Mouse (Mus musculus) lung, postnatal 25 days (tissue): ENCODE data around the gene Gramd2.

Experiments
- DNase-seq: peaks from one replicate; pipeline ENCODE4 v3.0.0; 2022; ENCODE audit warnings: low spot score

Gramd2 gene

DNA sequence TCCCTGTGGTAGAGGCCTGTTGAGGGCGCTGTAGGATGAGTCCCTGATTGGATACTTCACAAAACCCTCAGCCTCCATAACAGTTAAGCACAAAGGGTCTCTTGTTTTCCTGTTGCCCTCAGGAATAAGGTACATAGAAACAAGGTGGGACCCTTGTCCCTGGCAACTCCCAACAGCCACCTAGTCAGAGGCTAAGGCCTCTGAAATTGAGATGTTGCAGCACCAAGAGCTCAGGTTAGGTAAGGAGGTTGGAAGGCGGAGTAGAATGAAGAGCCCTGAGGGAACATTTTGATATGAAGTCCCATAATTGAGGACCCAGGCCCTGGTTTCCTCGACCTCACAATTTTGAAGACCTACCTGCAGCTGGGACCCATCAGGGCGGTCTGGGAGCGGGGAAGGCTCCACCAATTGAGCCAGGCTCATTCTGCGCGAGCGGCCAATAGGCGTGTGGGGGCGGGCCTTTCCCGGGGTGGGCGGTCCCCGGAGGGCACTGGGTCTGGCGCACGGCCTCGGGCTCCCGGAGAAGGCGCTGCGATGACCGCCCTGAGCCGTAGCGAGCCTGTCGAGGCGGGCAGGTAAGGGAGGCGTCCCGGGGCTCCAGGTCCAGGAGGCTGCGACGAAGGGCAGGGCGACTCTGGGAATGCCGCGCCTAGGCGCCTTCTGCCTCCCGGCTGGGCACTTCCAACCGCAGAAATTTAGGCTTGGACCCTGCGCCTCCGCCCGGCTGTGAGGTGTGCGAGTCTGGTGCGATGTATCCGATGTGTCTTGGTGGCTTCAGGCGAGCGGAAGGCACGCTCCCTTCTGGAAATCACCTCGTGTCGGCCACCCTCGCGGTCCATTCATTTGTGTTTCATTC lies at the start of gene Gramd2:
Gramd2 (plus strand) TSS at position 467 of the 856 bp plus-strand sequence.
- peak; percentile 81 for DNase-seq

DNA sequence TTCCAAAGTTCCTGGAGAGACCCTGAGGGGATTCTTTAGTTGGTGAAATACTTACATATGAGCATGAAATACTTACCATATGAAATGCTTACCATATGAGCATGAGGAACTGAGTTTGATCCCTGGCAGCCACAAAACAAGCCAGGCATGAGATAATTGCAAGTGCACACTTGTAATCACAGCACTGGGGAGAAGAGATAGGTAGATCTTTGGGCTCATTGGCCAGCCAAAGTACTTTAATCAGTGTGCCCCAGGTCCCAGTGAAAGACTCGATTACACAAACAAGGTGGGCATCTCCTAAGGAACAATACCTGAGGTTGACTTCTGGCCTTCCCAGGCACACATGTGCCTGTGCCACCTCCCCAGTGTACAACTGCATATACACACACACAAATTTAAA lies 41.6 kb upstream of the Gramd2 start:
- no peak for DNase-seq

DNA sequence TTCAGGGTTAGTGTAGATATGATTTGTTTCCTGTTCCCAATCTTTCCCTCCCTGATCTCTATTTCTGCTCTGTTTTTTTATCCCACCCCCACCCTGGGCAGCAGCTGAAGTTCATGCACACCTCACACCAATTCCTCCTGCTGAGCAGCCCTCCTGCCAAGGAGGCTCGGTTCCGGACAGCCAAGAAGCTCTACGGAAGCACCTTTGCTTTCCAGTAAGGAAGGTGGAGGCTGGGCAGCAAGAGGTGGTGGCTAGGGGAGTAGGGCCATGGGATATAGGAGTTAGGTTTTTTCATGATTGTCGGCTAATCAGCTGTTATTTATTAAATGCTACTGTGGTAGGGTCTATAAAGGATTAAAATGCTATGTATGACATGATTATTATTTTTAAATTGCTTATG lies 40.0 kb upstream of the Gramd2 start:
- no peak for DNase-seq

DNA sequence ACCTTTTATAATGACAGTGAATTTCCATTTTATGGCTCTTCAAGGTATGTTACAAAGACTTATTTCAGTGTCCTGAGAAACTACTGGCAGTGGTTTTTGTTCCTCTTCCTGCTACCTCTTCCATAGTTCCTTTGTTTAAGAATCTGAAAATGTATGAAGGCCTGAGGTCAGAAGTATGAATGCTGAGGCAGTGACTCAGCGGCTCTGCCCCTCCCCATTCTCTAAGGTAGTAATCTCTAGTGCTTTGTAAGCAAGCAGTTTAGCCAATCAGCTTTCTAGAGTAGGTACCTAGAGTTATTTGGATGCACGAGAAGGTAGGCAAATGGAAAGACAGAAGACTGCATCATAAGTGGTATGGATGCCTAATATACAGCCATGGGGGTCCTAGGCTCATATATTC lies 38.6 kb upstream of the Gramd2 start:
- DNase-seq, result no peak

DNA sequence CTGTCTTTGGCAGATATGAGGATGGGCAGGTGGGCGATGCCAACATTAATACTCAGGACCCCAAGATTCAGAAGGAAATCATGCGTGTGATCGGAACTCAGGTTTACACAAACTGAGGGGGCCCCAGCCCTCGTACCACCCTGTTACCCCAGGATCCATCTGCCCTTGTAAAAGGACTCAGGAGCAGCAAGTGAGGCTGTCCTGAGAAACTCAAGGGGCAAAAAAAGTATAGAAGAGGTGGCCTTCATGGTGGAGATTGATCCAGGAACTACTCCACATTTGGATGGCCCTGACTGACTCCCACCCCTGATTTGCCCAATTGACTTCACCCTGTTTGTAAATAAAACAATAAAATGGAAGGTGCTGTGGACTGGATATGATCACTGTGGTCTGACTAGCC lies 30.0 kb upstream of the Gramd2 start:
- no peak for DNase-seq

DNA sequence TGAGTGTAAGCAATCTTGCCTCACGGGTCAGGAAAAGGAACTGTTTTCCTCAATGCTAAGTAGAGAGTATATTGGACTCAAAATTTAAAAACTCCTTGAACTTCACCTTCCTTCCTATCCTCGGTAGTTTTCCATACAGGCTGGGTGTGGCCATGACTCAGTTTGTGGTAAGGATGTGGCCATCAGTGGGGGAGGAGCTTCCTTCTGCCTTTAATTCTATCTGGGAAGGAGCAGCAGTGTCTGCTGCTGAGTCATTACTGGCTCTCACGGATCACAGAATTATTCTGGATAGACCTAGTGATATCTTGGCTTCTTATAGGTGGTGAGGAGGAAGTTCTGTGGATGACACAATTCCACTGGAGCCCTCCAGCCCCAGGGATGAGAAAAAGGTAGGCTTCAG lies 26.6 kb upstream of the Gramd2 start:
- DNase-seq, result peak; percentile 31

DNA sequence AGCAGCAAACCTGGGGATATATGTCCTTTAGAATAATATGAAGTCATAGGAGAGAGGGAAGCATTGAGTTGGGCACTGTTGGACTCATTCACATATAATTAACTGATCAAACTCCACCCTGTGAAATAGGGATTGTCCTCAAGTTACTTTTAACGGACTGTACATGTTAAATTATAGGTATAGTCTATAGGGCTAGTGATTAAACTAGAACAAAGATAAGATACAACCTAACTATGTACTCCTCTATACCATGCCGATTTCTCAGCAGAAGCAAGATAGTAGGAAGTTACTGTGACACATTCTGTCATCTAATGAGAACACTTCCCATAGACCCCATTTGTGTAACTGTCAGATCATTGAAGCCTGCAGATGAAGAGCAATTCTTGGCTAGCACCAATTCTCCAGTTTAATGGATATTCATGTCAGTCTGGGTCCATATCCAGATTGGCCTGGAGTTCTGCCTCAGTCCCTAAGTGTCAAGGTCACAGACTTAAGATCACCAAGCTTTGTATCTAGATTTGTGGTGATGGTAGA lies 25.4 kb upstream of the Gramd2 start:
- no peak for DNase-seq

DNA sequence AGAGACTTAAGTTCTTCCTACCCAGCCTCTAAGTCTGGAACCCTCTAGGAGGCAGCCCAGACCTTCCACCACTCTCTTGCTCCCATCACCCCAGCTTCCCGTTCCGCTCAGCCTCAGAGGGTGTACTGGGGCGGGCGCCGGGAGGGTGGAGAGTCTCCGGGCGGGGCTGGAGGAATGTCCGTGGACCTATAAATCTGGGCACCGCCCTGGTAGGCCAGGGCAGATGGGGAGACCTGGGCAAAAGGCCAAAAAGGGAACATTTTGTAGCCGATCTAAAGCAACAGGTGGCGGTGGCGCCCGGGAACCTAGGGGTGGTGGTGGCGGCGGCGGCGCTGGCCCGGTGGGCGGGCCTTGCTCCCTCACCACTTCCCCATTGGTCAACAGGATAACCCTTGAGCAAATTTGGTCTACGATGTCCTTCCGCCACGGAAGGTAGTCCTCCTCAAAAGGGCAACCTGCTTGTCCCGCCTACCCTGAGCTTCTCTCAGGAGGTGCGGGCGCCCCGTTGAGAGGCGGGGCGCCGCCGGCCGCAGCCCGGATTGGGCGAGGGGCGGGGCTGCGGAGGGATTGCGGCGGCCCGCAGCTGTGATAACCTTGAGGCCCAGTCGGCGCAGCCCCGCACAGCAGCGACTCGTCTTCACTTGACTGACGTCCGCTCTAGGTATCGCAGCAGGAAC lies 23.8 kb upstream of the Gramd2 start, which contains the start of gene Pkm:
Pkm (plus strand) TSS at position 411 of the 677 bp plus-strand sequence.
- peak; percentile 98 for DNase-seq

DNA sequence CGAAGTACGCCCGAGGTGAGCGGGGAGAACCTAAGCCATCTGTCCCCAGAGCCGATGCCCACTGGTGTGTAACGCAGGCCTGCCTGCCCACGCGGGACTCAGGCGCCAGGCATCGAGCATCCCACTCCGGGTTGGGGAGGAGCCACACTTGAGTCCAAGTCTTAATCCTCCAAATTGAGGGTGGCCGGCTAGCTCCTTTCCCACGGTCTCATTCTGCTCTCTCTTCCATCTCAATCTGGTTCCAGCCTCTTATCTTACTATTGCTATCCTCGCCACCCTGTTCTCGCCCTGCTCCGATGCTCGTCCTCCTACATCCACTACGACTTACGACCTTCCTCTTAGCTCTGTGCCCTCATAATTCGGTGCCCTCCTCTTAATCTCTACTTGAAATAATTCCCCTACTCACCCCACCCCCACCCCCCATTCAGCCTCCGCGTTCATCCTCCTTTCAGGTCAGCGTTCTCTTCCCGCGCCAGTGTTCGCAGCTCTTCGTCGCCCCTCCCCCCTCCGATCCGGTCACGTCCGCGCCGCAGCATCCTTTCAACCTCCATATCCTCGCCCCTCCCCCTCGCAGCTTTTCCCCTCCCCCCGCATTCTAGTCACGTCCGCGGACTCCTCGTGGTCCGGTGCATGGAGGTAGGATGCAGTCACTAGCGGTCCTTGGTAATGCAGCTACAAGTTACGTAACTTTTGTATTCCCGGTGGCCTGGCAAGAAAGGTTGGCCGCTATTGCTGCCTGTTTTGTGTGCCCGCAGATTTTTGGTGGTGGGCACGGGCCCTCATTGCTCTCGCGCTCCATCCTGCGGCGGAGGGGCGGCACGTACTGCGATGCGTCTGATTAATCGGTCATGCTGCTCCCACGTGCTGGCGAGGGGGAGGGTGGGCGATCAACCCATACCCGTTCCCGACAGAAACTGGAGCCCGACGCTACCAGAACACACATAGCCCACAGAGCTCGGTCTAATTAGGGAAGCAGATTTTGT lies 23.0 kb upstream of the Gramd2 start:
- peak; percentile 57 for DNase-seq

DNA sequence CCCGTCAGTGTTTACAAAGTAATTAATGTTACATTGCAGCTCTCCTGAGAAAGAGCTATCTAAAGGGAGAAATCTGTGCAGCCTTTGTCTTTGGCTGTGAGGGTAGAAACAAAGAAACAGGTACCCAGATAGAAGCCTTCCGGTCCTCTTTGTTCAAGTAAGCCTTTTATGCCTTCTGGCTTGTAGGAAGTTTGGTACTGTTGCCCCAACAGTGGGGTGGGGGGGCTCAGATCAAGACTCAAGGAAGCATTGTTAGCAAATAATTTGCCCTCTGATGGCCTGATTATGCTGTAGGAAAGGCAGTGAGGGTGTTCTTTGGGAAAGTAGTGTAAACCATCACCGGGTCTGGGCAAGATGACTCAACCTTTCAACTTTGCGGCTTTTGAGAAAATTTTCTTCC lies 21.8 kb upstream of the Gramd2 start:
- DNase-seq, result no peak

DNA sequence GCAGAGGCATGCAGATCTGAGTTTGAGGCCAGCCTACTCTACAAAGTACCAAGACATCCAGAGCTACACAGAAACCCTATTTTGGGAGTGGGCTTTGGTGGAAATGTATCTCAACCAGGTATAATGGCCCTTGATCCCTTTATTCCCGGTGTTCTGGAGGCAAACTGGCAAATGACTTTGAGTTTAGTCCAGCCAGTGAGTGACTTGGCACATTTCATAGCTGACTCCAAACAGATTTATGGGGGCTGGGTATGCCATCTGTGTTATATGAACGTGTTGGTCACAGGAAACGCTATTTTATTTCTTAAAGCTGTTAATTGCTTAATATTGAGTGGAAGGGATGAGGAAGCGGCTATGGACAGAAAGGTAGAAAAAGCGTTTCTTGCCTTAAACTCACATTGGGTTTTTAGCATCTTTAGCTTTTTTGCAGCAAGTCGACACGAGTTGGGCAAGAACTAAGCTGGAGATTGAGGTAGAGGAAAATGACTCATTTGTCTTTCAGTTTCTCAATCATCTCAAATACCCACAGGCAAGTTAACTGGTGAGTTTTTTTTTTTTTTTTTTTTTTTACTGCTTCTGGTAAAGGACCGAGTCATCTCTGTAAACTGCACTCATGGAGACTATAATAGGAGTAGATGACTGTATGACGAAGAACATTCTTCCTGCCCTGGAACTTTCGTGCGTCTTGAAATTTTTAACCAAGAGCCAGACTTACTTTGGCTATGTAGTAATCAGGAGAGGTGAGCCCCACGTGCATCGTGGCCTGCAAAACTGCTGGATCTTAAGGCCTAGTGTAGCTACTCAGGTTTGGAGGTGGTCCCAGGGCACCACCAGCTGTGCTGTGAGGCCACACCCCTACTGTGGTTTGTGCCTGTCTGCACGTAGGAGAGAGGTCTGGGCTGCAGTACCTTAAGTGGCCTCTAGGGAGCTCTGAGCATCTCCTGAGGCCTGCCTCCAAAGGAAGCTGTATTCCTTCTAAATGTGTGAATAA lies 20.6 kb upstream of the Gramd2 start:
- DNase-seq, result peak; percentile 87

DNA sequence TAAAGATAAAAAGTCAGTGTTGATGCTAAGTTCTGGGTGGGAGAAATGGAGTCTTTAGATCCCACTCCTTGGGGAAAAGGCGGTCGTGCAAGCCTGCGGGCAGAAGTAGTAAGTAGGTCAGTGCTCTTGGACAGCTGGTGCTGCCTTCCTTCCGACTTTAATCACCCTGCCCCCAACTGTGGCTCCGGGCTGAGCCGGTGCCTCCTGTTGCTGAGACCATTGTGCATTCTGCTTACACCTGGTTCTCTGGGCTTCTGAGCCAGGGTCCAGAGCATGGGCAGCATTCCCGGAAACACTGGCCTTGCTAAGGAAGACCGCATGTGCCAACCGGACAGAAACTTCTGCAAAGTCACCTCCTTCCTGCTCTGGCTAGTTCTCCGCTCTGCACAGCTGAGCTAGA lies 19.5 kb upstream of the Gramd2 start:
- DNase-seq, result no peak

DNA sequence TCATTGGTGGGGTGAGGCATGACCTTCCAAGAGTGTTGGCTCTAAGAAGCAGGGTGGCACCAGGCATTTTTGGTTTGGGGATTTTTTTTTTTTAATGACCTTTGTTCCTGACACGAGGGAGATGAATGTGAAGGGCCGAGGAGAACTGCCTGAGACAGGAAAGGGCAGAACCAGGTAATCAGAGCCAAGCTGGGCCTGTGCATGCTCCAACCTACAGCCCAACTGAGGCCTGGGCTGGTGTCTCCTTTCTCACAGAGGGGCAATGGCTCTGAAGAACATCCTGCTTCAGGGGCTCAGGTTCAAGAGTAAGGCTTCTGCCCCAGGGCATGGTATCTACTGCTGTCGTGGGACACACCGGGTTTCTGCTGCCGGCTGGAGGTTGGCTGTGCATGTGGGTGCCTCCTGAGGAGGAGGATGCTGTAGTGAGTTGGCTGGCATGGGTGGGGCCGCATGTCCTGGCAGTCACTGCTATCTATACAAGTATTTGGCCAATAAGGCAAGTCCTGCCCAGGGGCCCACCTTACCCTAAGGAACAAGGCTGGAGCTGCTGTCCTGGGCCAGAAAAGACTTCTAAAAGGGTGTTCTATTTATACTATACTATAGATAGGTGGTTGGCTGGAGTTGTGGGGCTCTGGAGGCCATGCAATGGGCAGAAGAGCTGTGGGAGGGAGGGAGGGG lies 18.5 kb upstream of the Gramd2 start:
- DNase-seq, result no peak

DNA sequence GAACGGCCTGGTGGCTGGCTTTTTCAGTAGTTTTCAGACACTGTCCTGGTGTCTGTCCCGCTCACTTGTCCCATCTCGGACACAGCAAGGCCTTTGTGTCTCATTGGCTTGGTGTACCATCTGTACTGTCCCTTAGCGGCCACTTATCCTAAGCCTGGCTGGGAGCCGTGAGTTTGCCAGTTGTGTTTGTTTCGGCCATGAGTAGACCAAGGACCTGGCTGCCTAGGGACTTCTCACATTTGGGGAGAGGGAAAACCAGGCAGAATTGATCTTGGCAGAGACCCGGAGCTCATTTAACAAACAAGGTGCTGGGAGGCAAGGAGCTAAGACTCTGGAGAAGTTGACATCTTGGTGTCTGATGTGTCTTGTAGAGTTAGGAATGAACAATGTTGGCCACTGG lies 16.7 kb upstream of the Gramd2 start:
- DNase-seq, result no peak

DNA sequence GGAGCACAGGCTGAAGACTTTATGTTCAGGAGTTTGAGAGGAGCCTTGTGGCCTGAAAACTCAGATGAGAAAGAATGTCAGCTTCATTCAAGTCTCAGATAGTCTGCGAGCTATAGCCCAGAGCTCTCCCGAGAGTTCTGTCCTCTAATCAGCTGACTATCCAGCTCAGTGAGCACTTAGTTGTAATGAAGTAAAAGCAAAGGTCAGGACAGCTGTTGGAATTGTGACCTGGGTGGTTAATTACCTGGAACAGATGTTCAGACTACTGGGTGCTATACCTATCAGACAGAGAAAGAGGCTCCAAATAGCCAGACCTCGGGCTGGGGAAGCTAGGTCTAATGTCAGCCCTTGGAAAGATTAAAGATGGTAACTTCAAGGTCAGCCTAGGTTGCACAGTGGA lies 16.0 kb upstream of the Gramd2 start:
- DNase-seq, result no peak

DNA sequence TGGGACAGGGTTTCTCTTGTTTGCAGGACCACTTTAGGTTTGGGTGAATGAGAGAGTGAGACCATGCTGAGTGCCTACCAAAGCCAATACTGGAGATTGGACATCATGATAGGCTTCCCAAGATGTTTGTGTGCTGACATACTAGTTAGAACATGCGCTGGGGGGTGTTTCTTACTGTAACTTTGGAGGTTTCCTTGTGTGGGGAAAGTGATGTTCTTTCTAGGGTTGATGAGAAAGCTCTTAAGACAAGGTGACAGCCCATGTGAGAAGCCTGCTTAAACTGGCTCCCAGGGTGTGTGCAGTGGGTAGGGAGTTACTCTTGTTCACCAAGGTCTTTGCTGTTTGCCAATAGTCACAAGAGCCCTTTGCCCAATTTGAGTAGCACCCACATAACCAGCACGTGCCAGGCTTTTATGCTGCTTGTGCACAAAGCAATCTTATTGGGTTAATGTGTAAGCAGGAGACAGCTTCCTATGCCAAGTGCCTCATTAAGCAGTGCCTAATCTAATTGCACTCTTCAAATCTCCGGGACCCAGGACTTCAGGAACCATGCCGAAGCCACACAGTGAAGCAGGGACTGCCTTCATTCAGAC lies 15.2 kb upstream of the Gramd2 start:
- DNase-seq, result peak; percentile 74

DNA sequence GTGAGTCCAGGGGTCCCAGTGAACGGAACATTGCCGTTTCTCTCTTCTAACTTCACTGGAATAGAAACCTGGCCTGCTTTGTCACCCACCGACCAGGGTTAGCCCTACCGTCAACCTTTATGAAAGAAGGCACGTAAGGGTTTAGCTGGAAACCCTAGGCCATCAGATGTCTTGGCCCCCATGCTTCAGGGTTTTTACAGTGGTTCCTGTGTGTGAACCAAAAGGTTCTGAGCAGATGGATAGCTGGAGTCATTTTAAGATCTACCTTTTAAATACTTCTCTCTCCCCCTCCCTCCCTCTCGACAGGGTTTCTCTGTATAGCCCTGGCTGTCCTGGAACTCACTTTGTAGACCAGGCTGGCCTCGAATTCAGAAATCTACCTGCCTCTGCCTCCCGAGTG lies 13.9 kb upstream of the Gramd2 start:
- no peak for DNase-seq

DNA sequence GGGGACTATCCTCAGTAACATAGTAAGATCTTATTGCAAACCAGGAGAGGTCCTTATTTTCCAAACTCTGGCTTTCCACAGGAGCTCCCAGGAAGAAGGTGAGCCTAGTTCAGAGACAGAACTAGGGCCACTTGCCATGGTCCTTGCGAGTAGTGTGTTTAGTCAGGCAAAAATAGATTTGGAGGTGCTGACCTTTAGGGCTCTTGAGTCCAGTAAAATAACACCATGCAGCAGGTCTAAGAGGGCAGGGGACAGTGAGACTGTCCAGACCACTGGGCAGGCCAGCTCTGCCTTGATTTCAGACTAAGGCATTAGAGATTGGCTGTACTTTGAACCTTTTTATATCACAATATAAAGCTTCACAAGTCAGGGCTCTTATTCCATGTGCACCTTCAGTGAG lies 13.1 kb upstream of the Gramd2 start:
- DNase-seq, result no peak

DNA sequence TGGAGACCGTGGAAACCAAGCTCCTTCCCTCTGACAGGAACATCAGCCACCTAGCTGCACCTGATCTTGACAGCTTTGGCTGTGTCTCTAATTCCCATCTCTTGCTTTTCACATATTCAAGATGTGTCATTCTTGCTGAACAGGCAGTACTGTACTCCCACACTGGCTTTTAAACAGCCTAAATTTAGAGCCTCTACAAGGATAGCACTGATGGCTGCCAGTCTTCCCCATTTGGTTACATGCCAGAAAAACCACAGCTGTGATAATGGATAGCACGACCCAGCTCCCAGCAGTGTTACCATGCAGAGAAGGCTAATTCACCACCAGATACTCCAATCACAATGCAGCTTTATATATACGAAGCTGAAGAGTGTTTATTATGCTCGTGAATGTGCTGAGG lies 12.7 kb upstream of the Gramd2 start:
- no peak for DNase-seq

DNA sequence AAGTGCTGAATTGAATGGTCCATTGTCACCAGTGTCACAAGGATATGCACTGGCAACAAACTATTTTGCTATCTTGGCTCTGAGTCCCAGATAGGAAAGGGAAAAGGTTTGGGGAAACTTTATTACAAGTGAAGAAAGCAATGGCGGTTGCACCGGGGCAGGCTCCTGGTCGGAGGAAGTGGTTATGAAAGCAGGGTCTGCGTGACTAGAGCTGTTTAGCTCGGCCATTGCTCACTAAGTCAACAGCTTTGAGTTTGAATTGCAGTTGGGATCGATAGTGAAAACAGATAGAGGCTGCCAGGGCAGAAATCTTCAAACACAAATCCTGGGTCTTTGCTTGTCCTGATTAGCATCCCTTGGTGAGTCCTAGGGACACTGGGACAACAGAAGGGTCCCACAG lies 12.0 kb upstream of the Gramd2 start:
- no peak for DNase-seq
